ENCODE assay signal across 30 mouse cellular contexts in genomic region chr4:57185462-57185861, GRCm38 (mm10). TPM values are rescaled to one million over a fixed set of nuclear protein-coding genes. Genes with fewer than 3 reads are reported as not detected.
DNase-seq lines count a peak whose midpoint lies in the region; ATAC-seq lines count a peak whose summit lies in the region.
"Had no signal": no experiment of that assay in that cellular context is flagged by ENCODE, and none has a peak within 500 bp of the region (broad histone marks: within the 10 kb centered on the region; RNA-seq: fewer than 3 reads in every experiment).

No protein-coding gene starts in this region.

- peak overlapping the region; percentile 0; the same call in 1 of the 2 replicates for H3K27ac ChIP-seq in forebrain, embryonic 10.5 days
- no peak overlapping the region for H3K27ac ChIP-seq in forebrain, embryonic 13.5 days
- peak overlapping the region; percentile 49 for H3K27ac ChIP-seq in intestine, embryonic 15.5 days
- peak overlapping the region; percentile 39; the same call in 1 of the 2 replicates for H3K27ac ChIP-seq in stomach, embryonic 14.5 days (ENCODE audit: low read length)
- H3K27ac ChIP-seq: heart, adult 2 months; hindbrain, postnatal 0 days; kidney, postnatal 0 days; limb, embryonic 10.5 days; limb, embryonic 15.5 days; liver, embryonic 13.5 days; macrophage; neural tube, embryonic 13.5 days had no signal

- DNase-seq in forebrain, embryonic 10.5 days (ENCODE audit: extremely low spot score, low spot score), result no peak
- DNase-seq in ZHBTc4 (ENCODE audit: low read depth, low spot score), result peak; percentile 57
- no peak for DNase-seq in urinary bladder, postnatal 4 days (ENCODE audit: low spot score in 2 of 2)
- no peak for DNase-seq in yolk sac, embryonic 10.5 days (ENCODE audit: low spot score)
- DNase-seq: adrenal gland, postnatal 14 days; cerebellum, adult 11-12 months; cerebellum, adult 9-11 months; forebrain, postnatal 0 days; heart, adult 2 months; kidney, adult 18-20 months; kidney, postnatal 4 days; layer of hippocampus, adult 9-11 months; liver, embryonic 13.5 days; lung, adult 2 months; lung, postnatal 10 days; right cerebral cortex, postnatal 4 days; thymus, adult 18-20 months; thymus, postnatal 25 days had no signal

- H3K27me3 ChIP-seq in forebrain, embryonic 10.5 days (ENCODE audit: poor library complexity, severe bottlenecking), result no peaks in the 10 kb centered on the region
- H3K27me3 ChIP-seq in forebrain, embryonic 13.5 days, result no peaks in the 10 kb centered on the region
- H3K27me3 ChIP-seq in intestine, embryonic 15.5 days (replicated peaks), result no peaks in the 10 kb centered on the region
- no peaks in the 10 kb centered on the region for H3K27me3 ChIP-seq in stomach, embryonic 14.5 days (ENCODE audit: control insufficient read depth, insufficient read depth, low read length)
- H3K27me3 ChIP-seq: heart, embryonic 12.5 days; limb, embryonic 15.5 days; liver, embryonic 13.5 days; neural tube, embryonic 13.5 days had no signal

- no peak overlapping the region for H3K9ac ChIP-seq in forebrain, embryonic 13.5 days
- no peak overlapping the region for H3K9ac ChIP-seq in intestine, embryonic 15.5 days
- no peak overlapping the region for H3K9ac ChIP-seq in stomach, embryonic 14.5 days (replicated peaks; ENCODE audit: low read depth, low read length)
- H3K9ac ChIP-seq: forebrain, postnatal 0 days; heart, embryonic 12.5 days; limb, embryonic 15.5 days; liver, embryonic 13.5 days; neural tube, embryonic 13.5 days had no signal

- H3K36me3 ChIP-seq in forebrain, embryonic 10.5 days (replicated peaks), result no peaks in the 10 kb centered on the region
- no peaks in the 10 kb centered on the region for H3K36me3 ChIP-seq in forebrain, embryonic 13.5 days (ENCODE audit: poor library complexity, severe bottlenecking)
- no peaks in the 10 kb centered on the region for H3K36me3 ChIP-seq in intestine, embryonic 15.5 days
- H3K36me3 ChIP-seq in stomach, embryonic 14.5 days (ENCODE audit: control insufficient read depth, insufficient read depth, low read length), result no peaks in the 10 kb centered on the region
- H3K36me3 ChIP-seq: G1E; heart, embryonic 12.5 days; limb, embryonic 10.5 days; limb, embryonic 15.5 days; liver, embryonic 13.5 days; neural tube, embryonic 13.5 days had no signal

- 92% methylated on average over 8 of the region's 8 CpGs for WGBS in forebrain, embryonic 10.5 days
- 90% methylated on average over 8 of the region's 8 CpGs for WGBS in forebrain, embryonic 13.5 days
- 56% methylated on average over 8 of the region's 8 CpGs for WGBS in intestine, embryonic 15.5 days
- 58% methylated on average over 8 of the region's 8 CpGs for WGBS in stomach, embryonic 14.5 days

- H3K4me2 ChIP-seq in forebrain, embryonic 13.5 days, result no peak overlapping the region
- peak overlapping the region; percentile 33 for H3K4me2 ChIP-seq in intestine, embryonic 15.5 days (replicated peaks)
- H3K4me2 ChIP-seq in stomach, embryonic 14.5 days (replicated peaks; ENCODE audit: low read depth, low read length), result no peak overlapping the region
- H3K4me2 ChIP-seq: heart, embryonic 12.5 days; limb, embryonic 15.5 days; liver, embryonic 13.5 days; neural tube, embryonic 13.5 days had no signal

- H3K4me1 ChIP-seq in forebrain, embryonic 10.5 days, result peaks cover 15% of the 10 kb centered on the region
- H3K4me1 ChIP-seq in forebrain, embryonic 13.5 days, result no peaks in the 10 kb centered on the region
- peaks cover 9% of the 10 kb centered on the region; the same call in 1 of the 2 replicates for H3K4me1 ChIP-seq in intestine, embryonic 15.5 days (replicated peaks)
- H3K4me1 ChIP-seq in stomach, embryonic 14.5 days (ENCODE audit: control insufficient read depth, insufficient read depth, low read length), result no peaks in the 10 kb centered on the region
- H3K4me1 ChIP-seq: liver, embryonic 13.5 days had no signal

- H3K4me3 ChIP-seq in forebrain, embryonic 10.5 days, result no peak overlapping the region
- no peak overlapping the region for H3K4me3 ChIP-seq in forebrain, embryonic 13.5 days
- H3K4me3 ChIP-seq in intestine, embryonic 15.5 days (replicated peaks), result no peak overlapping the region
- H3K4me3 ChIP-seq in stomach, embryonic 14.5 days (ENCODE audit: low read depth, low read length), result no peak overlapping the region
- H3K4me3 ChIP-seq: heart, adult 2 months; heart, embryonic 12.5 days; limb, embryonic 10.5 days; limb, embryonic 15.5 days; liver, embryonic 13.5 days; neural tube, embryonic 13.5 days had no signal

- no peak for ATAC-seq in forebrain, embryonic 13.5 days
- peak; percentile 78 for ATAC-seq in intestine, embryonic 15.5 days
- no peak for ATAC-seq in stomach, embryonic 14.5 days (ENCODE audit: insufficient number of reproducible peaks, insufficient read depth, low FRiP score, low read depth)
- ATAC-seq in cerebellum, adult (ENCODE audit: insufficient number of reproducible peaks, low FRiP score, low TSS enrichment), result no peak
- ATAC-seq: forebrain, postnatal 0 days; hindbrain, postnatal 0 days had no signal

- no peaks in the 10 kb centered on the region for H3K9me3 ChIP-seq in forebrain, embryonic 10.5 days
- no peaks in the 10 kb centered on the region for H3K9me3 ChIP-seq in forebrain, embryonic 13.5 days (replicated peaks)
- H3K9me3 ChIP-seq in intestine, embryonic 15.5 days, result no peaks in the 10 kb centered on the region
- H3K9me3 ChIP-seq in stomach, embryonic 14.5 days (ENCODE audit: control insufficient read depth, low read depth, low read length), result no peaks in the 10 kb centered on the region
- H3K9me3 ChIP-seq: heart, embryonic 12.5 days; limb, embryonic 10.5 days; limb, embryonic 15.5 days; liver, embryonic 13.5 days; neural tube, embryonic 13.5 days had no signal

RNA-seq across cellular contexts. Expression of gene Epb41l4b, which starts 42.2 kb away (rescaled TPM):
- 0.37 and 0.38 TPM in 2 replicates for polyA plus RNA-seq in forebrain, embryonic 10.5 days (2016; fragmentation: Nextera tagmentation; extraction: Ambion mirVana)
- polyA plus RNA-seq in forebrain, embryonic 13.5 days (2015; fragmentation: Nextera tagmentation; extraction: Ambion mirVana), result 0.56 and 0.67 TPM in 2 replicates
- 22.2 and 23.4 TPM in 2 replicates for polyA plus RNA-seq in intestine, embryonic 15.5 days (2015; fragmentation: Nextera tagmentation; extraction: Ambion mirVana)
- polyA plus RNA-seq in stomach, embryonic 14.5 days (2014; fragmentation: Nextera tagmentation; extraction: Ambion mirVana), result 6.3 and 6.7 TPM in 2 replicates
- polyA plus RNA-seq: G1E, macrophage had no signal
